Mouse (Mus musculus) CD4-positive naive resting alpha-beta T cell, adult 76 days (primary cell): ENCODE data around the gene F3. TPM values are rescaled to one million over a fixed set of nuclear protein-coding genes. Genes with fewer than 3 reads are reported as not detected.

ENCODE experiments used
- total RNA-seq: library from RNA; stranded (reverse); gene quantifications from one replicate; pipeline ENCODE4 v1.2.4, GENCODE M21; 2023

F3 gene
- 0.29 TPM for total RNA-seq

DNA sequence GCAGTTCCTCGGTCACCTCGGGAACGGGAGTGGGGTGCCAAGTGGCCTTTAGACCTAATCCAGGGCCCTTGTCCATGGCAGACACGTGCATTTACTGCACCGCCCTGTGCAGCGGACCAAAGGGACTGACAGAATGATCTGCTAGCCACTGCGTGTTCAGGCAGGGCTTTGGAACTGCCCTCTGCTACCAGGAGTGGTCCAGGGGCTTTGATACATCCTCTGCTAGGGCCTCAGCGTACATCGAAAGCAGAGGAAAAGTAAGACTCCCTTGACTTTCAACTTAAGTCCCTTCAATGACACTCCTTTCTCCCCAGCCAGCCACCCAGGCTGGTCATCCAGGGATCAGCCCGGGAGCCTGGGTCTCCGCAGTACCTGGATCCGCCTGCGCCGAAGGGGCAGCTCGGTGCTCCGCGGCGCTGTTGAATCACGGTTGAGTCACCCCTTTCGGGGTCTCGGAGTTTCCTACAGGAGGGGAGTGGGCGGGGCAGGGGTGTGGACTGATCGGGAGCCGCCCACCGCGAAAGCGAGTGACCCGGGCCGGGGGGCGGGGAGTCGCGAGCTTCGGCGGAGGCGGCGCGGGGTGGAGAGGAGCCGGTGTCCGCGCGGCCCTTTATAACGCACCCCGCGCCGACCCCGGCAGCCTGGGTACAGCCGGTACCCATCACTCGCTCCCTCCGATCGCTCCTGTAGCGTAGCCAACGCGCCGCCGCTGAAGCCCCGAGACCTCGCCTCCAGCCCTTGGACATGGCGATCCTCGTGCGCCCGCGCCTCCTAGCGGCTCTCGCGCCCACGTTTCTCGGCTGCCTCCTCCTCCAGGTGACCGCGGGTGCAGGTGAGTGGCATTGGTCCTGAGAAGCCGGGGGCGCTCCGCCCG lies at the start of gene F3:
Gene F3, plus strand, starts transcription at position 567 of the 874 bp plus-strand sequence.

Other genes starting within 250 kb of the F3 start
- gene Slc44a3, start 191.1 kb upstream of the F3 start, total RNA-seq: not detected
- gene 4930432M17Rik, start 52.8 kb upstream of the F3 start, total RNA-seq: not detected
- 12.8 TPM for gene Abcd3, start 91.8 kb downstream of the F3 start, total RNA-seq
- gene Arhgap29, start 229.0 kb downstream of the F3 start, total RNA-seq: 16.7 TPM